Mouse (Mus musculus) spleen, postnatal 4 days (tissue): ENCODE data around the gene Sgf29.

Experiments
- DNase-seq, 2 experiments: peaks; one replicate each; pipeline ENCODE4 v3.0.0; 2022; ENCODE audit warnings: low spot score in 2 of 2

Sgf29 gene

GRCm38 (mm10) chr7:126649231-126650051, at the start of gene Sgf29:
TSS of gene Sgf29 (plus strand) at chr7:126649309.
- peak; percentile 91 to 97 for DNase-seq

- no peak for DNase-seq
Observed at GRCm38 (mm10) chr7:126601896-126602295, 47.2 kb upstream of the Sgf29 start.

- DNase-seq: no peak
Observed at GRCm38 (mm10) chr7:126602650-126603049, 46.5 kb upstream of the Sgf29 start.

- no peak for DNase-seq
Observed at GRCm38 (mm10) chr7:126606611-126607010, 42.5 kb upstream of the Sgf29 start.

GRCm38 (mm10) chr7:126607064-126607463, 42.0 kb upstream of the Sgf29 start:
- DNase-seq: no peak

- DNase-seq: no peak
Observed at GRCm38 (mm10) chr7:126607796-126608195, 41.3 kb upstream of the Sgf29 start.

- DNase-seq: no peak
Observed at GRCm38 (mm10) chr7:126612736-126613135, 36.4 kb upstream of the Sgf29 start.

GRCm38 (mm10) chr7:126616707-126617106, 32.4 kb upstream of the Sgf29 start:
- DNase-seq: no peak

GRCm38 (mm10) chr7:126619559-126620275, 29.4 kb upstream of the Sgf29 start:
- DNase-seq: no peak

GRCm38 (mm10) chr7:126621452-126622359, 27.4 kb upstream of the Sgf29 start:
- no peak for DNase-seq

GRCm38 (mm10) chr7:126623381-126623780, 25.7 kb upstream of the Sgf29 start:
- no peak for DNase-seq

- DNase-seq: no peak
Observed at GRCm38 (mm10) chr7:126624774-126625173, 24.3 kb upstream of the Sgf29 start.

- DNase-seq: peak in 1 of 2 experiments; percentile 23
Observed at GRCm38 (mm10) chr7:126625369-126625768, 23.7 kb upstream of the Sgf29 start.

GRCm38 (mm10) chr7:126625807-126626600, 23.1 kb upstream of the Sgf29 start:
- no peak for DNase-seq

- no peak for DNase-seq
Observed at GRCm38 (mm10) chr7:126628111-126628510, 21.0 kb upstream of the Sgf29 start.

GRCm38 (mm10) chr7:126629915-126630314, 19.2 kb upstream of the Sgf29 start:
- DNase-seq: no peak

GRCm38 (mm10) chr7:126630824-126631518, 18.1 kb upstream of the Sgf29 start, which contains the start of gene Nupr1:
TSS of gene Nupr1 (minus strand) at chr7:126630861.
- no peak for DNase-seq

GRCm38 (mm10) chr7:126632478-126632877, 16.6 kb upstream of the Sgf29 start:
- no peak for DNase-seq

- no peak for DNase-seq
Observed at GRCm38 (mm10) chr7:126635375-126635774, 13.7 kb upstream of the Sgf29 start.
